Mouse (Mus musculus) adrenal gland, adult 8-10 months (tissue): Measurements from ENCODE around the gene AU022252. TPM values are rescaled to one million over a fixed set of nuclear protein-coding genes. Genes with fewer than 3 reads are reported as not detected.
"Not testable (repeated sequence)": the region's sequence is repeated elsewhere in the genome, so short reads cannot be mapped to it uniquely, and the experiment has no call there.

ENCODE experiments used
- DNase-seq: peaks from one replicate; pipeline ENCODE4 v3.0.0; 2022
- total RNA-seq, 4 experiments: library from RNA; stranded (reverse); gene quantifications; 2 replicates each; pipeline ENCODE4 v1.2.4; 2022

AU022252 gene
- 10 to 100 TPM; 19.4 to 42.9 (median 27.2) TPM for total RNA-seq

- peak; percentile 99 for DNase-seq
Measured at GRCm38 (mm10) chr4:119232410-119233255, at the start of gene AU022252, which contains the start of gene P3h1. AU022252 (minus strand) TSS chr4:119232712. P3h1 (plus strand) TSS chr4:119232915.

GRCm38 (mm10) chr4:119278784-119279183 lies 46.3 kb upstream of the AU022252 start:
- DNase-seq: not testable (repeated sequence)

DNA sequence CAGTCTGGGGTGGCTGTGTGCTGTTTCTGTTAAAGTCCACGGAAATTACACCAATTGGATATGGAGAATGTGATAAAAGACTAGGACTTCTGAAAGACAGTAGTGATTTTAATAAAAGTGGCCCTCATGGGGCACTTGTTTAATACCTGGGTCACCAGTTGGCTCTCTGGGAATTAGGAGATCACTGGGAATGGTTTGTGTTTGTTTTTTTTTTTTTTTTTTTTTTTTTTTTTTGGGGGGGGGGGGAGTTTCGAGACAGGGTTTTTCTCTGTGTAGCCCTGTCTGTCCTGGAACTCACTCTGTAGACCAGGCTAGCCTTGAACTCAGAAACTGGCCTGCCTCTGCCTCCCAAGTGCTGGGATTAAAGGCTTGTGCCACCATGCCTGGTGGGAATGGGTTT lies 43.2 kb upstream of the AU022252 start:
- DNase-seq: no peak

DNA sequence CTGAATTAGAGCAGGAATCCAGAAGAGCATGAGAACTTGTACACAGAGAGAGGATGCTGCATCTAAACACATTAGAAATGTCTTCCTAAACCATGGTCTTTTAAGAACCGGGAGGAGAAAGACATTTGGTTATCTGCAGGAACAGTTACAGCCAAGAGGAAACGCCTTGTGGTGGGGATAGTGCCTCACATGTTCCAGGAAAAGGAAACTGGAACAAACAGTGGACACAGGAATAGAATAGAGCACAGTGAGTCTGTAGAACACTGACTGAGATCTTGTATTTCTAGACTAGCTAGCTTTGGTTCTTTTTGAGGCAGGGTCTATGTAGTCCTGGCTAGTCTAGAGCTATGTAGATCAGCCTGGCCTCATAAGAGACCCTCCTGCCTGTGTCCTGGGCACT lies 42.7 kb upstream of the AU022252 start:
- DNase-seq: no peak

DNA sequence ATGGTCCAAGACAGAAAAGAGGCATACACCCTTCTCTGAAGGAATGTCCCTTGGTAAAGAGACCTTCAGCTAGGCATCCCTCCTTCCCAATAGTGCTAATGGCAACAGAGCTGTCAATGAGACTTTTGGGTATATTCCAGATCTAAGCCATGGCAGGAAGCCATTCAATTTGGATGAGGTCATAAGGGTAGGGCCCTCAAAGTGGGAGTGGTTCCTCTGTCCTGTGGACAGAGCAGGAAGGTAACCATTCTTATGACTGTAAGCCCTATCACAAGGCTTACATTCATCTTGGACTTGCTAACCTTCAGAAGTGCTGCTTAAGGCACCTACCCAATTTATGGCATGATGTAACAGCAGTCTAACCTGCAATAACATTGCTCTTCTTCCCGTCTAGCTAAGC lies 42.1 kb upstream of the AU022252 start:
- no peak for DNase-seq

- DNase-seq: no peak
Measured at GRCm38 (mm10) chr4:119266606-119267005, 34.1 kb upstream of the AU022252 start.

- DNase-seq: no peak
Measured at GRCm38 (mm10) chr4:119263459-119263858, 30.9 kb upstream of the AU022252 start.

- DNase-seq: no peak
Measured at GRCm38 (mm10) chr4:119262483-119262882, 30.0 kb upstream of the AU022252 start.

DNA sequence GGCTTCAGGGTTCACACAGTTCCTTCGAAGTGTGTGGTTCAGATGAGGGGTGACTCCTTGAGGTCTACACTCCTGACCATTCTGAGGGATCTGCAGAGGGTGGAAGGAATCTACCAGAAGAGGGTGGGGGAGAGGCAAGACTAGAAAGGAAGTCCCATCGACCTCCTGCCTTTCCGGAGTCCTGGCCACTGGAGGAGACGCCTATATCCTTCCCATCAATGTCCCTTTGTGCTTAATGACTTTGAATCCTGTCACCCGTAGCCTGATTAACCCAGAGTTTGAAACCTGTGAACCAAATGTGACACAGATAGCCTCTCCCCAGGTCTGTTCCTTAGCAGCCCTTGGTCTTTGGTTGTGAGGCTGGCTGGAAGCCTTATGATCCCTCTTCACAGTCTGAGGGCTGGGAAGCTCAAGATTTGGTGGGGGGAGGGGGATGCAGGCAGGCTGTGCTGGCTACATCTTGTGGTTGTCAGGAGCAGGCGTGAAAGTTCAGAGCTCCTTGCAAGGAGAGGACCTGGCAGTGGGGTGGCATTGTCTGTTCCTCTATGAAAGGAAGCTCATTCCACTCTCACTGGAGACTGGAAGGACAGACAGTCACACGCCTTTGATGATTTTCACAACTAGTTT lies 28.7 kb upstream of the AU022252 start:
- no peak for DNase-seq

- no peak for DNase-seq
Measured at GRCm38 (mm10) chr4:119259344-119260254, 27.1 kb upstream of the AU022252 start.

DNA sequence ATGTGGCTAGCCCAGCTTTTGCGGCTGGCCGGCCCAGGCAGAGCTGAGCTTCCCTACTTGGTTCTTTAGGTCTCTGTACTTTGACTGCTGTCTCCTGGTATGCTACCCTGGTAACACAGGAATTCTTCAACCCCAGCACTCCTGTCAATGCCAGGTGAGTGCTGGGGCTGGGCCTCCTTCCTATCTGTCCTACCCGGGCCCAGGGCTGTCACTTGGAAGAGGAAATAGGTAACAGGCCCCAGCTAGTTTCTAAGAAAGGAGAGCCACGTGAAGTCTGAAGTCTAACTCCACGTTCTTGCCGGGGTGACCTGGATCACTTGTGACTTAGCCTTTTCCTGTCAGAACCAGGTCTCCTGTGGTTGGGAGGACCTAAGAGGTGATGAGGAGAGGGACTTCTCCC lies 24.6 kb upstream of the AU022252 start:
- DNase-seq: no peak

DNA sequence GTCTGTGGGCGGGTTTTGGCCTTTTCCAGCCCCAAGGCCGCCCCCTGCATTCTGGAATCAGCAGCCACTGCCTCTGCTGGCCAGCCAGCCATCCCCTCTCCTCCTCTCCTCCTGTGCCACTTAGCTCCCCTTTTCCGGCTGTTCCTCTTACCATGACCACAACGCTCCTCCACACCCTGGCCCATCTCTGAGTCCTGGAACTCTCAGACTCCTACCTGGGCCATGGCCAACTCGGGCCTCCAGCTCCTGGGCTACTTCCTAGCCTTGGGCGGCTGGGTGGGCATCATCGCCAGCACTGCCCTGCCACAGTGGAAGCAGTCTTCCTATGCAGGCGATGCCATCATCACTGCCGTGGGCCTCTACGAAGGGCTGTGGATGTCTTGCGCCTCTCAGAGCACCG lies 22.8 kb upstream of the AU022252 start, which contains the start of gene Cldn19:
TSS of gene Cldn19 (plus strand) at position 64 of the 400 bp plus-strand sequence.
- no peak for DNase-seq

DNA sequence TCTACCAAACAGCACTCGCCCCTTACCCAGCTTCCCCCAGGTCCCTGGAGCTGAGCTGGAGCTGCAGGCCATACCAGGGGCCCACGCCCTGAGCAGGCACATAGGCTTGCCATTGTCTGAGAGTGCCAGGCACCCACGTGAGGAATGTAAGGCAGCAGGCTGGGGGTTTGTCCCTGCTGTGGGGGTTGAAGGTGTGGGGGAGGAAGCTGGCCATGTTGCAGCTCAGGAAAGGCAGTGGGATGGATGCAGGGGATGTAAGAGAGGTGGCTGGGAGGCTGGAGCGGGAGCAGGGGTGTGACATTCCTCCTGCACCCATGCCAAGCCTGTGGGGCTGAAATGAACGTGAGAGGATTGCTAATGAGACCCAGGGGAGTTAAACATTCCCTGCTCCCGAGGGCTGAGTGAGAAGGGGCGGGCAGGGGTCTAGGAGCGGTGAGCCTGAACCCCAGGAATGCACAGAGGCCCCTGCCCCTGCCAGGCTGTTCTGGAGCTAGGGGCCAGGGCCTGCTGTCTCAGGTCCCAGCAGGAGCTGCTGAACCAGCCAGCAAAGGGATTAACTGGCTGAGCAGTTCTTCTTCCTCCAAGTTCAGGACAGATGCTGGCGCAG lies 21.6 kb upstream of the AU022252 start:
- DNase-seq: no peak

GRCm38 (mm10) chr4:119252025-119252808 lies 19.7 kb upstream of the AU022252 start:
- DNase-seq: no peak

DNA sequence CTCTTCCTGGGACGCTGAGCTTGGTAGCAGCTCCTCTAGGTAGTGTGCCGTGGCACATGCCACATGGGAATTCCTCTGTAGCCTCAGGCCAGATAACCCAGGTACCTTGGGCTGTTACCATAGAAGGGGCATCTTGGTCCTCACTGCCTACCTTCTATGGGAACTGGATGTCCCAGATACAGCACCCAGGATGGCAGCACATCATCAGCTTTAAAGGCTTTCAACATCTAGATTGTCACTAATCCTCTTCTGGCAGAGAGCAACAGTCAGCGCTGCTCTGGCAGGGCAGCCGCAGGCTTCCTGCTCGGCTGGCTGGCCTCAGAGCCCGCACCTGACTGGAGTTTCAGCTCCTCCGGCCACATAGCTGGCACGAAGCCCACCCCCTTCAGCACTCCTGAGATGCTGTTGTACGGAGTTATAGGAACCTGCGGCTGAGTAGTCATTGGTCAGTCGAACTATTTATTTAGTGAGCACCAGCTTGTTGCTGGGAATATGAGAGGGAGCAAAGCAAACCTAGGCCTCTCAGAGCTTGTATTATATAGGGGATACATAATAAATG lies 16.0 kb upstream of the AU022252 start:
- no peak for DNase-seq

GRCm38 (mm10) chr4:119247462-119248235 lies 15.1 kb upstream of the AU022252 start:
- DNase-seq: peak; percentile 70

- DNase-seq: no peak
Measured at GRCm38 (mm10) chr4:119246688-119247225, 14.2 kb upstream of the AU022252 start.

DNA sequence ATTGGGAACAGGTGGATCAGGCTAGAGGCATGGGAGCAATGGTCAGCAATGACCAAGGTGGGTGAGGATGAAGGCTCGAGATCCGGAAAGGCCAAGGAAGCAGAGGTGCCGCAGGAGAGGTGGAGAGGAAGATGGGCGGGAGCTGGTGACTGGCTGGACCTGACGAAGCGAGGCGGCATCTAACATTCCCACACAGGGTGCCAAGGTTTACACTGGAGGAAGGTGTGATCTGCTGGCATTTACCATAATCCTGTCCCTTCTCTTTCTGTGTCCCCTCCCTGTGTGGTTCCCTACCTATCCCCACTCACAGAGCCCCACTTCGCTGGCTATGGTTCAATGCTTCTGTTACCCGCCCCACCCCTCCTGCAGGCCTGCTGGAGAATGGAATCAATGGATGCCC lies 13.4 kb upstream of the AU022252 start:
- DNase-seq: no peak

DNA sequence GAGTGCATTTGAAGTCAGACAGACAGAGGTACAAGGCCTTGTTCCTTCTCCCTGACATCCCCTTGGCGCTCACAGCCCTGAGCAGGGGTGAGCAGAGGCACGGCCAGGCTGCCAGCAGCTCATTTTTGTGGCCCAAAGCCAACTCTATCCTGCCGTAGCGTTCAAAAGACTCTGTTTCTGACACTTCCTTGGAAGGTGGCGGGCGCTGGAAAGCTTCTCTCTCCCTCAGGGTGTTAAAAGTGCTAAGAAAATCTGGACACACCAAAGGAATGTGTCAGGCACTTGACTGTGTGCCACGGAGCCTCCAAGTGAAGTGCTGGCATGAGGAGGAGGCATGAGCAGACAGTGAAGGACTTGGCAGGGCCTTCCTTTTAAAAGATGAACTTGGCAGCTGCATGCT lies 13.0 kb upstream of the AU022252 start:
- no peak for DNase-seq
